Mouse (Mus musculus): ENCODE data around the gene Prrc2a.

Prrc2a gene

GRCm38 (mm10) chr17:35189186-35189585, 24.5 kb upstream of the Prrc2a start:
- no peak for DNase-seq

- DNase-seq, result no peak
Measured at GRCm38 (mm10) chr17:35187959-35188610, 23.4 kb upstream of the Prrc2a start, which contains the start of gene Lst1. Gene Lst1 (minus strand): TSS chr17:35188439.

DNA sequence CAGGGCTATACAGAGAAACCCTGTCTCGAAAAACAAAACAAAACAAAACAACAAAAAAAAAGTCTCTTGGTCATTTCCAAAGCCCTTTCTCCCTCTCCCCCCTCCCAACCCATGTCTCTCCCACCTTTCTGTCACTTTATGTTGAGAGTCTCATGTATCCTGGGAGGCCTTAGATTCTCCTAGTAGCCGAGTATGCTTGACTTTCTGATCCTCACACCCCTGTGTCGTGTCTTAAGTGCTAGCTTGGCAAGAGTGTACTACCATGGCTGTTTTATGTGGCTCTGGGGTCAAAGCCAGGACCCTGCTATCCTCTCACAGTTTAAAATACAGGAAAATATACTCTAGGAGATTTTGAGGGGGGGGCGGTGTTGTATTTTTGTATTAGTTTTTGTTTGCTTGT, 22.6 kb upstream of the Prrc2a start:
- no peak for DNase-seq

GRCm38 (mm10) chr17:35186681-35187080, 22.0 kb upstream of the Prrc2a start:
- DNase-seq, result peak; percentile 48

DNA sequence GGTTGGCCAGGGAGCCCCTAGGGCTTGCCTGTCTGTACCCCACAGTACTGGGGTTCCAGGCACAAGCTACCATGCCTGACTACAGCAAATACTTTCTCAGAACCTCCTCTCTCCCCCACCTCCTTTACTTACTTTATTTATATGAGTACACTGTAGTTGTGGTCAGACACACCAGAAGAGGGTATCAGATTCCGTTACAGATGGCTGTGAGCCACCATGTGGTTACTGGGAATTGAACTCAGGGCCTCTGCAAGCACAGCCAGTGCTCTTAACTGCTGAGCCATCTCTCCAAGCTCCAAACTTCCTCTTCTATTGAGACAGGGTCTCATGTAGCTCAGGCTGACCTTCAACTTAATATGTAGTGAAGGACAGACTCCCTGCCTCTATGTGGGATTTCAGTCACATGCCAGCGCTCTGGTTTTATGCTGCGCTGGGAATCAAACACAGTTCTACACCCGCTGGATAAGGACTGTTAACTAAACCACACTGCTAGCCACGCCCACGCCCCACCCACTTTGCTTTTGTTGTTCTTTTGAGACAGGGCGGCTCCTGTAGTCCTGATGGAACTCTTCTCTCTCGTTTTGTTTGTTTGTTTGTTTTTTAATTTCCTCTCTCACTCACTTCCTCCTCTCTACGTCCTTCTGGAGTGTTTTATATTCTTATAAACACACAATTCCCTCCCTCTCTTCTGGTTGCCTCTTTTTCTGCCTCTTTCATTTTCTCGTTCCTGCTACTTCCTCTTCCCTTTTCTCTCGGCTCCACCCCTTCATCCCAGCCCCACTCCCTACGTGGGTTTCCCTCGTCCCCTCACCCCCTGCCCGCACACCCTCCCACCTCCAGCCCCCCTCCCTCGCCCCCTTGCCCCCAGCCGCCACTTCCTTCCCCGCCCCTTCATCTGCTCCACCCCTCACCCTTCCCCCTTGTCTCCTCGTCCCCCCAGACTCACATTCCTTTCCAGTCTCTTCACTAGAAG, 21.2 kb upstream of the Prrc2a start:
- peak; percentile 88 for DNase-seq

- no peak for DNase-seq
Measured at GRCm38 (mm10) chr17:35180093-35180492, 15.4 kb upstream of the Prrc2a start.

DNA sequence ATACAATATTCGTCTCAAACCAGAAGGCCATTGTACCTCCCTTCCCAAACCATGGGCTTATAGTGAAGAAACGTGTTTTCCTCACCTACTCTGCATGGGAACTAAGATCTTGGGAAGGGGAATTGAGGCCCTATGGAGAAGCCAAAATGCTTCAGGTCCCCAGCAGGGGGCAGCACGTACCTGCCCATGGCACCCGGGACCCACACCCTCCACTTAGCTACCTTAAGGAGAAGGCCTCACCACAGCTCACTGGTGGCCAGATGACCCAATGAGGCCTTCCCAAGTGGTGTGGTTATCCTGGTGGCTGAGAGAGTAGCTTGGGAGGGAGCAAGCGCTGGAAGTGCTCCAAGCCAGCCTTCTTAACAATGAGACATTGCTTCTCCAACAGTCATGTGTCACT, 13.8 kb upstream of the Prrc2a start:
- DNase-seq, result peak; percentile 88

GRCm38 (mm10) chr17:35175968-35176367, 11.3 kb upstream of the Prrc2a start, which contains the start of gene Aif1:
Gene Aif1 (minus strand): TSS chr17:35176068.
- DNase-seq, result no peak

GRCm38 (mm10) chr17:35175382-35175781, 10.7 kb upstream of the Prrc2a start:
- no peak for DNase-seq

DNA sequence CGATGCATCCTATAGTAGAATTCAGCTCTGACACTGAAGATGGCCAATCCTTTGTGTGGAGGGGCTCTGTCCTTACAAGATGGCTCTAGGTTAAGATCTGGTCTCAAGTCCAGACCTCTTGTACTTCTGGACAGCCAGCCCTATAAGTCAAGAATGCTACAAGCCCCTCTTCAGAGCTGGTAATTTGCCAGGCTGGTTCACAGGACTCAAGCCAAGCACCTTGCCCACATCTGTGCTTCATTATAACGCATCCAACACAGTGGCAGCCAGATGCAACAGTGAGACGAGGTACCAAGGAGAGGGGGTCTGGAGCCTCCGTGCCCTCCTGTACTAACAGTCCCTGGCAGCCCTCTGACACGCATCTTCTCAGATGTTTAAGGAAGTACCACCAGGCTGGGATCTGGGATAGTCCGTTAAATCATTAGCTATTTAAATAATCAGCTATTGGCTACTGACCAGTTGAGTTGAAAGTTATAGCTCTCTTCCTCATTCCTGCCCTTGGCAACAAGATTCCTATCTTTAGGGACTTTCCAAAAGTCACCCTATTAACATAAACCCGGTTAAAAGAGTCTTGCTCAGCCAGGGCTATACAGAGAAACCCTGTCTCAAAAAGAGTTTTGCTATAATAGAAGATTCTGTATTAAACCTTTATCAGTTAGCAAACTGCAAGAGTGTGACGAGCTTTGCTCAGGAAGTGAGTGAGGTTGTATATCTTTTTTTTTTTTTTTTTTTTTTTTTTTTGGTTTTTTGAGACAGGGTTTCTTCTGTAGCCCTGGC, 9.7 kb upstream of the Prrc2a start:
- no peak for DNase-seq

GRCm38 (mm10) chr17:35173329-35173728, 8.6 kb upstream of the Prrc2a start:
- DNase-seq, result no peak

GRCm38 (mm10) chr17:35172445-35173234, 7.9 kb upstream of the Prrc2a start:
- no peak for DNase-seq

- no peak for DNase-seq
Measured at GRCm38 (mm10) chr17:35168541-35169207, 4.0 kb upstream of the Prrc2a start.

DNA sequence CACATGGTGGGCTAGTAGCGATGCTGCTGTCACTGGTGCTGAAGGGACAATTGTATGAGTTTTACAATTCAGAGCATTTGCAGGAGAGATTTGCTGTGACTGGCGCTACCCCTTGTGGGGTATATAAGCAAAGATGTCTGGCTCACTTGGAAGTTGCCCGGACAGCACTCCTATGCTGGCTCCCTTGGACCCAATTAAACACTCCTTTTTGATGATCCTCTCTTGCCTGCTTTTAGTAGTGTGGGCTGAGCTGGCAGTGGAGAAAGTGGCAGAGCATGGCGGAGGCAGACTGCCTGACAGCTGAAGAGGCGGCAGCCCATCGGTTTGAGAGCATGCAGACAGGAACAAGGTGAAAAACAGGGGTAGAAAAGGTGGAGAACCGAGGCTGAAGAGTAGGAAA, 3.1 kb upstream of the Prrc2a start:
- no peak for DNase-seq

DNA sequence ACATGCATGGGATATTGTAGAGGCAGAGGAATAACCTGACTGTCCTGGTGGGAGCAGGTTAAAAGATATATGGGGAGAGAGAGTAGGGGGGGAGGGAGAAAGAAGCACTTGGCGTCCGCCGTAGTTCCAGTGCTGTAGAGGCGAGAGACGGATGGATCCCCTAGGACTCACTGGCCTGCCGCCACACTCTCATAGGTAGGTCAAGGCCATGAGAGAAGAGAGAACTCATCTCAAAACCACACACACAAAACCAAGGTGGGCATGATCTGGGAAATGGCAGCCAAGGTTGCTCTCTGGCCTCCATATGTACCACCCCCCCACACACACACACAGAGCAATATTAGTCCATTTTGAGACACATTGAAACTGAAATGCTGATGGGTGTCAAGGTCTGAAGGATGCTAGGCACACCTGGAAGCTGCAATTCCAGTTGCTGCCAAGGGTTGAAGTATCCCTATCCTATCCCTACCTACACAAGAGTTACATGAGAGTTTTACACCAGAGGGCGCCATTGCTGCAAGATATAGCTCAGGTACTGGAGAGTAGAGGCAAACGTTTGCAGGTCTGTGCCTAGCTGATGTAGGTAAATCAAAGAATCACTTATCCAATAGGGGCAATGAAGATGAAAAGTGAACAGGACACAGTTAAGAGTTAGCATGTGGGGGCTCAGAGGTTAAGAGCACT, 1.8 kb upstream of the Prrc2a start:
- peak; percentile 81 for DNase-seq

DNA sequence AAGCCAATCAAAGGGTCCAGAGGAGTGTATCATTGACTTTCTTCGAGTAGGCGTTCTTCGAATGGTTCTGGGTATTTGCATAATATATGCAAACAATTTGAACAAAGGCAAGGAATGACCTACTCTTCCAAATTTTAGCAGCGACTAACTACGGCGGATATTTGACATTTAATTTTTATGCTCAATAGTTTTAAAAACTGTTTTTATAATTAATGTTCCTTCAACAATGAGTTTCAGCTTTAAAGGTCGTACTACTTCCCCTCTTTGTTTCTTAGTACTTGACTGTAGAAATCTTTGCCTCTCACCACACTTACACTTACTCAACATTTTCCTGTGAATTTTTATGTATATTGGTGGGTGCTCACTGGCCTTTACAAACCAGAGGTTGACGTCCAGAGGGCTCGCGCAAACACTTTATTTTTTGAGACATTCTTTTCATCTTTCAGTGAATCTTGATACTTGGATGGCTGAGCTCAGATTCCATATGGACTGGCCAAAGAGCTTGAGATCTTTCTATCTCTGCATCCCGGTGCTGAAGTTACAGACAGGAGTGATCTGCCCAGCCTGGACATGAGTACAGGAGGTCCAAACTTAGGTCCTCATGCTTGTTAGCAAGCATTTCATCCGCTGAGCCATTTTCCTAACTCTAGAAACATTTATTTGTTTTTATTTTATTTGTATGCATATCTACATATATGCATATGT, 906 bp upstream of the Prrc2a start:
- DNase-seq, result no peak

- peak; percentile 47 for DNase-seq
Measured at GRCm38 (mm10) chr17:35164218-35164567, 504 bp downstream of the Prrc2a start.

DNA sequence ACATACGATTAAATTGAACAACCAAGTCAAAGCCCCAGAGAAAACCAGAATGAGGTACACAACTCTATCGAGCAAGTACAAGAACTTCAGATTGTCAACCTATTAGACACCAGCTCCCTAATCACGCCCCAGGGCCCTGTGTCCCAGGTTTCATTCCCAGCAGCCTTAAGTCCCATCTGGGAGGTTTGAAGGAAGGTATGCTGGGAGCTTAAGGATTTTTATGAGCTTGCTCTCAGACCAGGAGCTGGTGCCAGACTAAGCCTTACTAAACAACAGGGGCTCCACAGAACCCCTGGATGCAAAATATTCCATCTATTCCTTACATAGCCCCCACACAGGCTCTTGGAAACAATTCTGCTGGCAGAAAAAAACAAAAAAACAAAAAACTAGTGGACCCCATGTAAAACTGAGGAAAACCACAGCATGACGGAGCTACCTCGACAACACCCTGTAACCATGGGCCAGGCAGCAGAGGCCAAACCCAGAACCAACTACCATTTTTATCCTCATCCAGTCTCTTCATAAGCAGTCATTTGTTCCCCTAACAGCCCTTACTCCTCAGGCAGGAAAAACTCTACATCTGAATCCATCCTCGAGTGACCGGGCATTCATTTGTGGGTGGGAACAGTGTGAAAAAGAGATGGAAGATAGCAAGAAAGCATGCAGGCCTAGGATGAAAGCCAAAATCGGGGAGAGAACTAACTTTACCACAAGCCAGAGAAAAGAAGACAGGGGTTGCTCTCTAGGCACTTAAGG, 1.2 kb downstream of the Prrc2a start:
- no peak for DNase-seq

- DNase-seq, result peak; percentile 60
Measured at GRCm38 (mm10) chr17:35162730-35163129, 2.0 kb downstream of the Prrc2a start.

DNA sequence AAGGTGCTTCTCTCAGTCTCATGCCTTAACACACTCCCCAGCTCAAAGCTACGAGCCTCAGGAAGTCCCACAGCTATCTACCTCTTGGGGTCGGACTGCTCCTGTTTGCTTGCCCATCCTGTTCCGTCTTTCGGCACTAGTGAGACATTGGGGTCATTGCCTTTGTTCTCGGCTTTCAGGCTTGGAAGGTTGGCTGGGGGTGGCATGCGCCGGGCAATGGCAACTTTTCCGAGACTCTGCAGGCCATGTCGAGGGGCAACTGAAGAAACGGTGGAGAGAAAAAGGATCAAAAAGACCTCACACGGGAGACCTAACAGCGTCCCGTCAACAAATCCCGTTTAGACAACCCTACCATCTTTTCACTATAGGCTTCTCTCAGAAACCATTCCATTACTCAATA, 2.6 kb downstream of the Prrc2a start:
- DNase-seq, result no peak
